Mouse (Mus musculus) kidney, adult 2 months (tissue): ENCODE data around the gene Gli2. TPM values are rescaled to one million over a fixed set of nuclear protein-coding genes. Genes with fewer than 3 reads are reported as not detected.

Experiments used
- DNase-seq: peaks from one replicate; pipeline ENCODE4 v3.0.0; 2021
- H3K27ac ChIP-seq: fragments of 200-500 bp; 2 replicates; pipeline ENCODE4 v1.5.1; 2012; ENCODE audit warnings: low read depth, low read length, control low read depth, inconsistent platforms; ENCODE audit not compliant: insufficient read depth
- H3K27me3 ChIP-seq: fragments of 200-500 bp; replicated peaks from 2 replicates; pipeline ENCODE4 v1.6.1; 2012; ENCODE audit warnings: mild to moderate bottlenecking, moderate library complexity, low read length, inconsistent platforms; ENCODE audit not compliant: control insufficient read depth, insufficient read depth
- H3K36me3 ChIP-seq: fragments of 200-500 bp; 2 replicates; pipeline ENCODE4 v1.6.1; 2012; ENCODE audit warnings: mild to moderate bottlenecking, moderate library complexity, low read length, inconsistent platforms; ENCODE audit not compliant: control insufficient read depth, insufficient read depth
- H3K4me1 ChIP-seq: fragments of 200-500 bp; 2 replicates; pipeline ENCODE4 v1.6.1; 2011; ENCODE audit warnings: low read length; ENCODE audit not compliant: control insufficient read depth, insufficient read depth
- H3K4me3 ChIP-seq: fragments of 200-500 bp; 2 replicates; pipeline ENCODE4 v1.5.1; 2011; ENCODE audit warnings: mild to moderate bottlenecking, low read depth, low read length, control low read depth; ENCODE audit not compliant: insufficient read depth
- CTCF ChIP-seq: fragments of 200-500 bp; conservative IDR thresholded peaks from 2 replicates; pipeline ENCODE4 v1.5.1; 2011; ENCODE audit warnings: low read depth, mild to moderate bottlenecking, control low read depth, low read length, moderate library complexity, mixed read lengths; ENCODE audit not compliant: insufficient read depth, insufficient read length
- POLR2A ChIP-seq: fragments of 200-500 bp; IDR thresholded peaks from one replicate; pipeline ENCODE4 v1.6.1; 2011; ENCODE audit warnings: low read depth, low read length, control low read depth
- WGBS: fragments of 180-500 bp; shearing (Covaris S2); methylation state at CpG from one replicate; pipeline ENCODE4 v1.1.7; 2018; 5-methylcytosine and 5-hydroxymethylcytosine counted together
- polyA plus RNA-seq: library from polyadenylated mRNA; depleted of rRNA; stranded (reverse); fragments of >200 nt; gene quantifications from 2 replicates; pipeline ENCODE4 v1.2.3, GENCODE M21; 2012

Gli2 gene
- polyA plus RNA-seq, 1 experiment, result 0.44 TPM

DNA sequence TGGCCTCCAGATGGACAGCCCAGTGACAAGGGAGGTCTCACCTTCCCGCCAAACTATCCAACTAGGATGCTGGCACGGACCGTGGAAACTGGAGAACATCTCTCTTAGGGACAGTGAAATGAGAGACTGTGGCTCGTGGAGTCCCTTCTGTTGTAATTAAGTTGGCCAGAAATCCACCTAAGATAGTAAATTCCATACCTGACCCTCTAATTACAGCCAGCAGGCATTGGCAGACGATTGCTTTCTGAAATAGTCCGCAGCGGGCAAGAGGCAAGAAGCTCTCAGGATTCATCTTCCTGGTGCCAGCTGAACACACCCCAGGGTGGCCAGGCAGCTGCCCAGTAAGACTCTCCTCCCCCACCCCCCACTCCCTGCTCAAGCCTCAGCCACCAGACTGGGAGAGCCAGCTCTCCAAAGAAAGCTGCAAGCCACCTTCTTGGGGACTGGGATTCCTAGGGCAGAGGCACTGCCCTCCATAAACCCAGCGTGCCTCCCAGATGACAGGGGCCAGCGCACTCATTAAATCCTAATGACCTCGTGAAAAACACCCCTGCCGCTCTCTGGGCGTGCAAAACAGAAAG is 51.9 kb downstream of the Gli2 start:
- Histone ChIP-seq H3K27ac (no peak overlapping the region), H3K27me3 (no peaks in the 10 kb centered on the region), H3K4me1 (no peaks in the 10 kb centered on the region), H3K4me3 (no peak overlapping the region), H3K36me3 (no peaks in the 10 kb centered on the region)
- 47% methylated on average over 12 of the region's 12 CpGs for WGBS
- no peak for TF ChIP-seq POLR2A
- TF ChIP-seq CTCF, result no peak
- no peak for DNase-seq

DNA sequence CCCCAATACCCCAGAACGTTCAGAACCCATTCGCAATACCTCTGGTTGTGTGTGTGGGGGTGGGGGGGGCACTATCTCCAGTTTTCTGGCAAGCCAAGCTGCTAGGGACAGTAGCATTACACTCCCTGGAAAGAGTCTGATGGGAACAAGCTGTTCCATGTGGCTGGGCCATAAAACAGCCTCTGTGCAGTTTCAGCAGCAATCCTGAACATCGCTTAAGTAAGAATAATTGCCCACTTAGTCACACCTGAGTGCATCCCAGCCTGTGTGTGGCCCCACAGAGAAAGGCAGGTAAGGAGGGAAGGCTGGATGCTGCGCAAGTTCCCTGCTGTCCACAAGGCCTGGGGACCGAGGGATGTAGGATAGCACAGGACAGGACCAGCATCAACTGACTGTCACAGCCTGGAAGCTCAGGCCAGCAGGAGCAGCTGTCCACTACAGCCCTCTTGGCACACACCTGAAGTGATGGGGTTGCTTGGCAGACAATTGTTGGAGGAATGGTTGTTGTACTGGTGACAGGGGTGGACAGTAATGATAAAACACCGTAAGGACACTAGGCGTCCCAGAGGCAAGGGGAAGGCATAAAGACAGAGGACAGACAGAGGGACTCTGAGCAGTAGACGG is 58.8 kb downstream of the Gli2 start:
- H3K36me3 ChIP-seq, result no peaks in the 10 kb centered on the region
- WGBS, result 62% methylated on average over 8 of the region's 8 CpGs
- H3K27me3 ChIP-seq, result no peaks in the 10 kb centered on the region
- no peak overlapping the region for H3K4me3 ChIP-seq
- H3K27ac ChIP-seq, result no peak overlapping the region
- no peak for TF ChIP-seq CTCF
- H3K4me1 ChIP-seq, result no peaks in the 10 kb centered on the region
- DNase-seq, result no peak

DNA sequence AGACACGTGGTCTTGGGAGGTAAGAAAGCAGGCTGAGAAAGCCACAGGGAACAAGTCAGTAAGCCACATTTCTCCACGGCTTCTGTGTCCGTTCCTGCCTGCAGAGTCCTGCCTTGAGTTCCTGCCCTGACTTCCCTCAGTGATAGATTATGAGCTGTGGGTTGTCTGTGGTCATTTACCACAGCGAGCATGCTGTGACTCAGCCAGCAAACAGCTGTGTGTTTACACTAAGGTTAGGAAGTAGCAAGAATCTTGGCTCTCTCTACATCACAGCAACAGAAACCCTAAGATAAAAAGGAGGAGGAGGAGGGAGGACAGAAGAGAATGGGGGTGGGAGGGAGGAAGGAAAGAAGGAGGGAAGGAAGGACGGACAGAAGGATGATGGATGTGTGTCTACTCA is 59.6 kb downstream of the Gli2 start:
- 50% methylated on average over 5 of the region's 5 CpGs for WGBS
- no peak for DNase-seq
- Histone ChIP-seq H3K36me3 (no peaks in the 10 kb centered on the region), H3K27me3 (no peaks in the 10 kb centered on the region), H3K27ac (no peak overlapping the region), H3K4me1 (no peaks in the 10 kb centered on the region), H3K4me3 (no peak overlapping the region)
- TF ChIP-seq POLR2A, result no peak

DNA sequence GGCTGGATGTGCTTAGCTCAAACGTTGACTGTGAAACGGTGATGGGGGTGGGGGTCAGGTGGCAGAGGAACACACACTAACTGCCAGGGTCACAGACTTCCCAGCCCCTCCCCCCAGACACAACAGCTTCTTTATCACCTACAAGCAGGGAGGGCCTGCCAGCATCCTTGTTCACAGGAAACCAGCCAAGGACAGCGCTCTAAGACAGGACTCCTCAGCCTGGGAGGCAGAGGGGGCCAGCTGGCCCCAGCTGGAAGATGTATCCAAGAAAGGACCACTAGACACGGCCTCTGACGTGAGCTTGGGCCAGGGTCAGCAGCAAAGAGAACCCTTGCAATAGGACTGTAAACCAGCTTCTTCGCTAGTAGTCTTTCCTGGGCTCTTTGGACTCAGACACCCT is 65.1 kb downstream of the Gli2 start:
- no peaks in the 10 kb centered on the region for H3K36me3 ChIP-seq
- 62% methylated on average over 6 of the region's 6 CpGs for WGBS
- H3K27me3 ChIP-seq, result no peaks in the 10 kb centered on the region
- H3K4me1 ChIP-seq, result no peaks in the 10 kb centered on the region
- DNase-seq, result no peak
- no peak for TF ChIP-seq POLR2A
- TF ChIP-seq CTCF, result no peak
- no peak overlapping the region for H3K27ac ChIP-seq
- H3K4me3 ChIP-seq, result no peak overlapping the region

DNA sequence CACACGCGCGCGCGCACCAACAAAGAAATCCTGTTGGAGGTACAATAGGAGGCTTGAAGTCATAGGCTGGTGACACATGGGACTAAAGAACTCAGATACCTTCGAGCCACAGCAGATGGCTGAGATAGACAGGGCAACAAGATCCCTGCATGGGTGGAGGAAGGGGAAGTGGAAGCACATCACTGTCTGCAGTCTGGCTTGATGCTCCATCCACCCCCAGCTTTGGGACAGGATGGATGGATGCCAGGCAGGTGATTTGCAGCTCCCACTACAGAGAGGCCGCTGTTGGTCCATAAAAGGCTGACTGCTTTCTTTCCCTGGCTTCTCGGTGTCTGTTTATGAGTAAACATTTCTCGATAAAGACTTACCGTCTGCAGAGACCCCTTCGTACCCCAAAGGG is 65.9 kb downstream of the Gli2 start:
- Histone ChIP-seq H3K4me3 (no peak overlapping the region), H3K4me1 (no peaks in the 10 kb centered on the region), H3K36me3 (no peaks in the 10 kb centered on the region), H3K27ac (no peak overlapping the region), H3K27me3 (no peaks in the 10 kb centered on the region)
- 79% methylated on average over 11 of the region's 11 CpGs for WGBS
- DNase-seq, result no peak
- TF ChIP-seq CTCF, result no peak
- TF ChIP-seq POLR2A, result no peak

DNA sequence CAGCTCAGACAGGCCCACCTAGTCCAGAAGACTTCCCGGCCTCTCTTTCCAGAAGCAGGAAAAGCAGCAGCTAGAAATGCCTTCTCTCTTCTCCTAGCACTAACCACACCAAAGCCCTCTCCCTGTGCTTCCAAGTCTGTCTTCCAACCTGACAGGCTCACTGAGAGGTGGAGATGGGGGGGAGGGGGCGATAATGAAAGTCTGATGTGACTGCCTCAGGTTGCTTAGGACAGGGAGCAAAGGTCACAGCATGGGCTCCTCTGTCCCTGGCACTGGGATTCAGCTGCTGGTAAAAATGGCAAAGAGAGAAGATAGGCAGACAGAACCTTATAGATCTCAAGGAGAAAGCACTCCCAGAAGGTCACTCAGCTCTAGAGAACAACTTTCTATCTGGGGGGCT is 70.0 kb downstream of the Gli2 start:
- WGBS, result 78% methylated on average over 2 of the region's 2 CpGs
- H3K27ac ChIP-seq, result no peak overlapping the region
- no peaks in the 10 kb centered on the region for H3K27me3 ChIP-seq
- TF ChIP-seq POLR2A (no peak), CTCF (no peak)
- H3K36me3 ChIP-seq, result no peaks in the 10 kb centered on the region
- H3K4me1 ChIP-seq, result no peaks in the 10 kb centered on the region
- DNase-seq, result peak; percentile 32
- no peak overlapping the region for H3K4me3 ChIP-seq

DNA sequence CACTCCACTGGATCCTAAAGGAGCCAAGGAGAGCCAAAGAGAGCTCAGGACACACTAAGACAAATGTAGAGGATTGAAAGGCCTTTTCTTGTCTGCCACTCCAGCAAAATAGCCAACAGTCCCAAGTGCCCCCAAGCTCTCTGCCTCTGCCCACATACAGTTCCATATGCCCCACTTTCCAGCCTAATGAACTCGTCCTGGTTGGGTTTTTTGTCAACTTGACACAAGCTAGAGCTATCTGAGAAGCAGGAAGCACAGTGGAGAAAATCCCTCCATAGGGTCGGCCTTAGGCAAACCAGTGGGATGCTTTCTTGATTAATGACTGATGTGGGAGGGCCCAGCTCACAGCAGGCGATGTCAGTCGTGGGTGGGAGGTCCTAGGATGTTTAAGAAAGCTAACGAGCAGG is 70.6 kb downstream of the Gli2 start:
- no peak for TF ChIP-seq POLR2A
- no peak for TF ChIP-seq CTCF
- Histone ChIP-seq H3K36me3 (no peaks in the 10 kb centered on the region), H3K4me1 (no peaks in the 10 kb centered on the region), H3K4me3 (no peak overlapping the region), H3K27ac (no peak overlapping the region), H3K27me3 (no peaks in the 10 kb centered on the region)
- no peak for DNase-seq
- 36% methylated on average over 5 of the region's 5 CpGs for WGBS
